28 mouse cellular contexts compared by ENCODE assay signal in genomic region chr9:40177017-40177416, GRCm38 (mm10). TPM values are rescaled to one million over a fixed set of nuclear protein-coding genes. Genes with fewer than 3 reads are reported as not detected.
"Had no signal": no experiment of that assay in that cellular context is flagged by ENCODE, and none has a peak within 500 bp of the region (broad histone marks: within the 10 kb centered on the region; RNA-seq: fewer than 3 reads in every experiment).

No protein-coding gene starts in this region.

- H3K4me3 ChIP-seq: gastrocnemius, adult 2 months; heart, embryonic 10.5 days; heart, embryonic 12.5 days; hindbrain, embryonic 10.5 days; hindbrain, embryonic 12.5 days; intestine, embryonic 15.5 days; layer of hippocampus, adult 2 months; left cerebral cortex, adult 2 months; limb, embryonic 10.5 days; limb, embryonic 12.5 days; liver, embryonic 13.5 days; liver, embryonic 15.5 days had no signal

- H3K36me3 ChIP-seq: heart, embryonic 10.5 days; heart, embryonic 12.5 days; hindbrain, embryonic 10.5 days; hindbrain, embryonic 12.5 days; intestine, embryonic 15.5 days; limb, embryonic 10.5 days; limb, embryonic 12.5 days; liver, embryonic 13.5 days; liver, embryonic 15.5 days had no signal

- H3K4me2 ChIP-seq: heart, embryonic 12.5 days; hindbrain, embryonic 12.5 days; hindbrain, embryonic 14.5 days; intestine, embryonic 15.5 days; limb, embryonic 12.5 days; liver, embryonic 11.5 days; liver, embryonic 13.5 days; liver, embryonic 15.5 days had no signal

- DNase-seq: forebrain, postnatal 0 days; gastrocnemius, adult 2 months; gastrocnemius, postnatal 10 days; gastrocnemius, postnatal 25 days; heart, adult 18-20 months; heart, postnatal 10 days; heart, postnatal 4 days; liver; liver, embryonic 13.5 days; liver, postnatal 0 days had no signal

- H3K27ac ChIP-seq: gastrocnemius, adult 2 months; heart, embryonic 10.5 days; hindbrain, embryonic 10.5 days; hindbrain, embryonic 12.5 days; hindbrain, embryonic 14.5 days; intestine, embryonic 15.5 days; layer of hippocampus, adult 2 months; left cerebral cortex, adult 2 months; limb, embryonic 10.5 days; limb, embryonic 12.5 days; liver, embryonic 13.5 days; liver, embryonic 15.5 days had no signal

- H3K4me1 ChIP-seq: heart, embryonic 10.5 days; heart, embryonic 12.5 days; hindbrain, embryonic 10.5 days; hindbrain, embryonic 12.5 days; intestine, embryonic 15.5 days; limb, embryonic 10.5 days; limb, embryonic 12.5 days; liver, embryonic 13.5 days; liver, embryonic 15.5 days had no signal

- H3K27me3 ChIP-seq: heart, embryonic 12.5 days; hindbrain, embryonic 12.5 days; intestine, embryonic 15.5 days; limb, embryonic 12.5 days; liver, embryonic 13.5 days; liver, embryonic 15.5 days had no signal

- H3K9me3 ChIP-seq: heart, embryonic 10.5 days; heart, embryonic 12.5 days; hindbrain, embryonic 10.5 days; hindbrain, embryonic 12.5 days; intestine, embryonic 15.5 days; limb, embryonic 10.5 days; limb, embryonic 12.5 days; liver, embryonic 13.5 days; liver, embryonic 15.5 days had no signal

- H3K9ac ChIP-seq: forebrain, postnatal 0 days; heart, embryonic 12.5 days; hindbrain, embryonic 12.5 days; hindbrain, embryonic 14.5 days; intestine, embryonic 15.5 days; limb, embryonic 12.5 days; liver, embryonic 13.5 days; liver, embryonic 15.5 days; liver, postnatal 0 days had no signal

- ATAC-seq: forebrain, postnatal 0 days; hindbrain, embryonic 16.5 days; inflammation-experienced regulatory T-cells, adult 6 months; intestine, embryonic 15.5 days; intestine, postnatal 0 days; liver, postnatal 0 days had no signal

RNA-seq across cellular contexts. Expression of gene Olfr986, which starts 3.7 kb away (rescaled TPM):
- polyA plus RNA-seq: forebrain, postnatal 0 days; heart, embryonic 10.5 days; heart, embryonic 12.5 days; heart, embryonic 14.5 days; heart, embryonic 16.5 days; hindbrain, embryonic 10.5 days; hindbrain, embryonic 12.5 days; hindbrain, embryonic 14.5 days; inflammation-experienced regulatory T-cells, adult 6 months; intestine, embryonic 15.5 days; intestine, postnatal 0 days; limb, embryonic 10.5 days; limb, embryonic 12.5 days; limb, embryonic 14.5 days; liver, embryonic 11.5 days; liver, embryonic 13.5 days; liver, embryonic 15.5 days; liver, postnatal 0 days had no signal

RNA-seq across cellular contexts. Expression of gene Tmem225, which starts 29.1 kb away (rescaled TPM):
- polyA plus RNA-seq: forebrain, postnatal 0 days; heart, embryonic 10.5 days; heart, embryonic 12.5 days; heart, embryonic 14.5 days; heart, embryonic 16.5 days; hindbrain, embryonic 10.5 days; hindbrain, embryonic 12.5 days; hindbrain, embryonic 14.5 days; hindbrain, embryonic 16.5 days; inflammation-experienced regulatory T-cells, adult 6 months; intestine, embryonic 15.5 days; intestine, postnatal 0 days; limb, embryonic 10.5 days; limb, embryonic 12.5 days; limb, embryonic 14.5 days; liver, embryonic 11.5 days; liver, embryonic 13.5 days; liver, embryonic 15.5 days; liver, postnatal 0 days had no signal

RNA-seq across cellular contexts. Expression of gene Olfr985, which starts 47.0 kb away (rescaled TPM):
- polyA plus RNA-seq: forebrain, postnatal 0 days; heart, embryonic 10.5 days; heart, embryonic 12.5 days; heart, embryonic 14.5 days; heart, embryonic 16.5 days; hindbrain, embryonic 10.5 days; hindbrain, embryonic 12.5 days; hindbrain, embryonic 14.5 days; hindbrain, embryonic 16.5 days; inflammation-experienced regulatory T-cells, adult 6 months; intestine, embryonic 15.5 days; intestine, postnatal 0 days; limb, embryonic 10.5 days; limb, embryonic 12.5 days; limb, embryonic 14.5 days; liver, embryonic 11.5 days; liver, embryonic 13.5 days; liver, embryonic 15.5 days; liver, postnatal 0 days had no signal
